Mouse (Mus musculus): ENCODE measurements around the gene Gdpd4. TPM values are rescaled to one million over a fixed set of nuclear protein-coding genes. Genes with fewer than 3 reads are reported as not detected.

Gdpd4 gene
- polyA plus RNA-seq, 1 experiment, result not detected

DNA sequence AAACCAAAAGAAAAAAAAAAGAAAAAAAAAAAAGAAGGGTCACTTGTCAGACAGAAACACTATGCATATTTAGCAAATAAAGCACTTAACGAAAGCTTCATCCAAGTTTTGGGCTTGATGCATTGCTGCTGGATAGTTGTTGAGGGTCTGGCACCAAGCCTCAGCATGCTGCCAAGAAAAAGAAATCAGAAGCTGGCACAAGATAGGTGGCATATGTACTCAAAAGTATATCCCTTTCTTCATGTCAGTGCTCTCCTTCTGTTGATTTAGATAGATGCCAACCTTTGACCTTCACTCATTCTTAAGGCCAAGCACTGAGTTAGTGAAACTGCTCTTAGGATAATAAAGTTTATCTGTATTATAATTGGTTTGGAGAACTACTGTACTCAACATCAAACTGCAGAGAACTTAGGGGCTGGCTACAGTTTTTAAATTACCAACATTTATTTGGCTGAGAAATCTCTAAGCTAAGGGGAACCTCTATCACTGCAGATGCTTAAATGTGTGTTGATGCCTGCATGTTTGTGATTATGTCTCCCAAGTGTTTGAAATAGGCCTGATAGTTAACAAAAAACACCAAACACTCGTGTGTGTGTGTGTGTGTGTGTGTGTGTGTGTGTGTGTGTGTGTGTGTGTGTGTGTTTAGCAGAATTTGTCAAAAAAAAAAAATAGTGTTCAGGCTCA is 4.8 kb upstream of the Gdpd4 start:
- Histone ChIP-seq H3K36me3 (ENCODE audit: control insufficient read depth, insufficient read depth) (peaks cover 11% of the 10 kb centered on the region), H3K79me2 (ENCODE audit: control insufficient read depth, insufficient read depth) (no peaks in the 10 kb centered on the region), H3K27me3 (ENCODE audit: control insufficient read depth, insufficient read depth, insufficient read length) (no peaks in the 10 kb centered on the region), H3ac (ENCODE audit: control insufficient read depth, insufficient read length) (no peak overlapping the region), H3K4me3 (no peak overlapping the region), H3K4me2 (ENCODE audit: low read depth) (no peak overlapping the region)
- TF ChIP-seq MYOD1 (IDR thresholded peaks at IDR 0.05; ENCODE audit: control insufficient read depth in 1 of 3, insufficient read length in 2 of 3, low read depth in 2 of 3), result no peak
- TF ChIP-seq TCF3 (IDR thresholded peaks at IDR 0.05; ENCODE audit: insufficient read length, low read depth), result no peak
- TF ChIP-seq MAX (IDR thresholded peaks at IDR 0.05; ENCODE audit: low read depth), result no peak
- TF ChIP-seq SRF (IDR thresholded peaks at IDR 0.05; ENCODE audit: control insufficient read depth, insufficient read length, low read depth), result no peak
- TF ChIP-seq CEBPB (IDR thresholded peaks at IDR 0.05; ENCODE audit: insufficient read depth, poor library complexity, severe bottlenecking), result no peak
- no peak for TF ChIP-seq TCF12 (IDR thresholded peaks at IDR 0.05; ENCODE audit: insufficient read depth, poor library complexity, severe bottlenecking)
- TF ChIP-seq REST (IDR thresholded peaks at IDR 0.05; ENCODE audit: insufficient read depth, insufficient read length), result no peak
- no peak for TF ChIP-seq POLR2A (IDR thresholded peaks at IDR 0.05; ENCODE audit: insufficient read length, low read depth)
- no peak for TF ChIP-seq USF1 (IDR thresholded peaks at IDR 0.05; ENCODE audit: low read depth)
- TF ChIP-seq POLR2AphosphoS2 (IDR thresholded peaks at IDR 0.05; ENCODE audit: insufficient read length, low read depth), result no peak
- no peak for TF ChIP-seq MYOG (IDR thresholded peaks at IDR 0.05; ENCODE audit: control insufficient read depth in 1 of 3, insufficient read depth in 1 of 3, insufficient read length in 2 of 3, low read depth in 2 of 3)
- TF ChIP-seq E2F4 (IDR thresholded peaks at IDR 0.05; ENCODE audit: insufficient read depth), result no peak

DNA sequence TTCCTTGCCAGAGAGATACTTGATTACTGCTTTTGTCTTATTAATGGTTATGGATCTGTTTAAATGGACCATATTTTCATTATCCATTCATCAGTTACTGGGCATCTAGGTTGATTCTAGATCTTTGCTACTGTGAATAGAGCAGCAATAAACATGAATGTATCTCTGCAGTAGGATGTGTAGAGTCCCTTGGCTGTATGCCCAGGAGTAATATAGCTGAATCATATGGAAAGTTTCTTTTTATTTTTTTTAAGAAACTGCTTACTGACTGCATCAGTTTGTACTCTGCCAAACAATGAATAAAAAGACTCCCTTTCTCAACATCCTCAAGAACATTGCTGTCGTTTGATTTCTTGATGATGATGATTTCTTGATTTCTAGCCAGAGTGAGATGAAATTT is 6.1 kb downstream of the Gdpd4 start:
- Histone ChIP-seq H3K79me2 (ENCODE audit: control insufficient read depth, insufficient read depth) (no peaks in the 10 kb centered on the region), H3K4me2 (ENCODE audit: low read depth) (no peak overlapping the region), H3K27me3 (ENCODE audit: control insufficient read depth, insufficient read depth, insufficient read length) (no peaks in the 10 kb centered on the region), H3K4me3 (no peak overlapping the region), H3K36me3 (ENCODE audit: control insufficient read depth, insufficient read depth) (no peaks in the 10 kb centered on the region), H3ac (ENCODE audit: control insufficient read depth, insufficient read length) (no peak overlapping the region)
- TF ChIP-seq TCF3 (IDR thresholded peaks at IDR 0.05; ENCODE audit: insufficient read length, low read depth) (no peak), USF1 (IDR thresholded peaks at IDR 0.05; ENCODE audit: low read depth) (no peak), MAX (IDR thresholded peaks at IDR 0.05; ENCODE audit: low read depth) (no peak), TCF12 (IDR thresholded peaks at IDR 0.05; ENCODE audit: insufficient read depth, poor library complexity, severe bottlenecking) (no peak), SRF (IDR thresholded peaks at IDR 0.05; ENCODE audit: control insufficient read depth, insufficient read length, low read depth) (no peak), MYOD1 (IDR thresholded peaks at IDR 0.05; ENCODE audit: control insufficient read depth in 1 of 3, insufficient read length in 2 of 3, low read depth in 2 of 3) (no peak), REST (IDR thresholded peaks at IDR 0.05; ENCODE audit: insufficient read depth, insufficient read length) (no peak), POLR2A (IDR thresholded peaks at IDR 0.05; ENCODE audit: insufficient read length, low read depth) (no peak), CEBPB (IDR thresholded peaks at IDR 0.05; ENCODE audit: insufficient read depth, poor library complexity, severe bottlenecking) (no peak), E2F4 (IDR thresholded peaks at IDR 0.05; ENCODE audit: insufficient read depth) (no peak), POLR2AphosphoS2 (IDR thresholded peaks at IDR 0.05; ENCODE audit: insufficient read length, low read depth) (no peak), MYOG (IDR thresholded peaks at IDR 0.05; ENCODE audit: control insufficient read depth in 1 of 3, insufficient read depth in 1 of 3, insufficient read length in 2 of 3, low read depth in 2 of 3) (no peak)

DNA sequence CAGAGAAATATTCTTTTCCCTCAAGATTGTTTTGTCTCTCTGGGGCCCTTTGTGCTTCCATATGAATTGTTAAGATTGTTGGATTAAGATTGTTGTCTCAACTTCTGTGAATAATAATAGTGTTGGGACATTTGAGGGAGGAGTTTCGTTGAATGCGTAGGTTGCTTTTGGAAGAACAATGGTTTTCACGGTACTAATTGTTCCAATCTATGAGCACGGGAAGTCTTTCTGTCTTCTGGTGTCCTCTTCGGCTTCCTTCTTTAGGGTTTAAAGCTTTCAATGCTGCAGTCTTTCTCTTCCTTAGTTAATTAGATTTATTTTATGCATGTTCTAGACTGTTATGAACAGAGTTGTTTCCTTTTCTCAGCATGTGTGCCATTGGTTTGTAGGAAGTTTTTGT is 7.2 kb downstream of the Gdpd4 start:
- Histone ChIP-seq H3ac (ENCODE audit: control insufficient read depth, insufficient read length) (no peak overlapping the region), H3K79me2 (ENCODE audit: control insufficient read depth, insufficient read depth) (no peaks in the 10 kb centered on the region), H3K27me3 (ENCODE audit: control insufficient read depth, insufficient read depth, insufficient read length) (no peaks in the 10 kb centered on the region), H3K36me3 (ENCODE audit: control insufficient read depth, insufficient read depth) (no peaks in the 10 kb centered on the region), H3K4me3 (no peak overlapping the region), H3K4me2 (ENCODE audit: low read depth) (no peak overlapping the region)
- TF ChIP-seq TCF3 (IDR thresholded peaks at IDR 0.05; ENCODE audit: insufficient read length, low read depth), result no peak
- no peak for TF ChIP-seq MYOG (IDR thresholded peaks at IDR 0.05; ENCODE audit: control insufficient read depth in 1 of 3, insufficient read depth in 1 of 3, insufficient read length in 2 of 3, low read depth in 2 of 3)
- no peak for TF ChIP-seq USF1 (IDR thresholded peaks at IDR 0.05; ENCODE audit: low read depth)
- TF ChIP-seq POLR2A (IDR thresholded peaks at IDR 0.05; ENCODE audit: insufficient read length, low read depth), result no peak
- TF ChIP-seq MAX (IDR thresholded peaks at IDR 0.05; ENCODE audit: low read depth), result no peak
- TF ChIP-seq MYOD1 (IDR thresholded peaks at IDR 0.05; ENCODE audit: control insufficient read depth in 1 of 3, insufficient read length in 2 of 3, low read depth in 2 of 3), result no peak
- TF ChIP-seq E2F4 (IDR thresholded peaks at IDR 0.05; ENCODE audit: insufficient read depth), result no peak
- TF ChIP-seq TCF12 (IDR thresholded peaks at IDR 0.05; ENCODE audit: insufficient read depth, poor library complexity, severe bottlenecking), result no peak
- TF ChIP-seq POLR2AphosphoS2 (IDR thresholded peaks at IDR 0.05; ENCODE audit: insufficient read length, low read depth), result no peak
- no peak for TF ChIP-seq CEBPB (IDR thresholded peaks at IDR 0.05; ENCODE audit: insufficient read depth, poor library complexity, severe bottlenecking)
- TF ChIP-seq SRF (IDR thresholded peaks at IDR 0.05; ENCODE audit: control insufficient read depth, insufficient read length, low read depth), result no peak
- TF ChIP-seq REST (IDR thresholded peaks at IDR 0.05; ENCODE audit: insufficient read depth, insufficient read length), result no peak

DNA sequence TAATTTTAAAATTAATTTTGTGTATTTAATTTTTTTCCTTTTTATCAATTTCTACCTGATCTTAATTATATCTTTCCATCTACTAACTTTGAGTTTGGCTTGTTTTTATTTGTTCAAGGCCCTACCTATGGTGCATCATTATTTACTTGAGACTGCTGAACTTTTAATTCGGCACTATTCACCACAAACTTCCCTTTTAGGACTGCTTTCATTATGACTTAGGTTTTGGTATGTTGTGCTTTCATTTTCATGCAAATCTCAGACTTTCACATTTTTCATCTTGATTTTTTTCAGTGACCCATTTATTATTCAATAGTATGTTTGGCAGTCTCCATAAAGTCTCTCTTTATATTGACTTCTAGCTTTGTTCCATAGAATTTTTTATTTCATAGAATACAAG is 24.7 kb downstream of the Gdpd4 start:
- no peak overlapping the region for H3K4me2 ChIP-seq (ENCODE audit: low read depth)
- no peaks in the 10 kb centered on the region for H3K36me3 ChIP-seq (ENCODE audit: control insufficient read depth, insufficient read depth)
- no peaks in the 10 kb centered on the region for H3K27me3 ChIP-seq (ENCODE audit: control insufficient read depth, insufficient read depth, insufficient read length)
- H3K4me3 ChIP-seq, result no peak overlapping the region
- no peak overlapping the region for H3ac ChIP-seq (ENCODE audit: control insufficient read depth, insufficient read length)
- TF ChIP-seq POLR2A (IDR thresholded peaks at IDR 0.05; ENCODE audit: insufficient read length, low read depth), result no peak
- no peak for TF ChIP-seq TCF3 (IDR thresholded peaks at IDR 0.05; ENCODE audit: insufficient read length, low read depth)
- no peak for TF ChIP-seq CEBPB (IDR thresholded peaks at IDR 0.05; ENCODE audit: insufficient read depth, poor library complexity, severe bottlenecking)
- no peaks in the 10 kb centered on the region for H3K79me2 ChIP-seq (ENCODE audit: control insufficient read depth, insufficient read depth)
